Mouse (Mus musculus): Measurements from ENCODE around the gene Grm4. TPM values are rescaled to one million over a fixed set of nuclear protein-coding genes. Genes with fewer than 3 reads are reported as not detected.

Gene Grm4
- not detected for polyA plus RNA-seq (2014; fragmentation: Illumina TruSeq; extraction: RNeasy Lipid Tissue Mini Kit (QIAGEN cat#74804); ENCODE audit: low read depth, low replicate concordance)

GRCm38 (mm10) chr17:27521303-27521702 is at the start of gene Grm4:
TSS of gene Grm4 (minus strand) at chr17:27521403.

GRCm38 (mm10) chr17:27565163-27565941 is 44.1 kb upstream of the Grm4 start, which contains the start of gene AI413582:
TSS of gene AI413582 (minus strand) at chr17:27565756.

GRCm38 (mm10) chr17:27556315-27557011 is 35.3 kb upstream of the Grm4 start, which contains the start of gene Hmga1:
TSS of gene Hmga1 (plus strand) at chr17:27556497.

Other genes starting within 250 kb of the Grm4 start
- 17.8 TPM for gene Hmga1, start 35.1 kb upstream of the Grm4 start, polyA plus RNA-seq (2014; fragmentation: Illumina TruSeq; extraction: RNeasy Lipid Tissue Mini Kit (QIAGEN cat#74804); ENCODE audit: low read depth, low replicate concordance)
- gene AI413582, start 44.4 kb upstream of the Grm4 start, polyA plus RNA-seq (2014; fragmentation: Illumina TruSeq; extraction: RNeasy Lipid Tissue Mini Kit (QIAGEN cat#74804); ENCODE audit: low read depth, low replicate concordance) = not detected
- gene Nudt3, start 102.1 kb upstream of the Grm4 start, polyA plus RNA-seq (2014; fragmentation: Illumina TruSeq; extraction: RNeasy Lipid Tissue Mini Kit (QIAGEN cat#74804); ENCODE audit: low read depth, low replicate concordance) = 17.9 TPM
- not detected for gene RPS10-NUDT3, start 113.8 kb upstream of the Grm4 start, polyA plus RNA-seq (2014; fragmentation: Illumina TruSeq; extraction: RNeasy Lipid Tissue Mini Kit (QIAGEN cat#74804); ENCODE audit: low read depth, low replicate concordance)
- gene Rps10, start 115.3 kb upstream of the Grm4 start, polyA plus RNA-seq (2014; fragmentation: Illumina TruSeq; extraction: RNeasy Lipid Tissue Mini Kit (QIAGEN cat#74804); ENCODE audit: low read depth, low replicate concordance) = 46.2 TPM
- gene Pacsin1, start 134.1 kb upstream of the Grm4 start, polyA plus RNA-seq (2014; fragmentation: Illumina TruSeq; extraction: RNeasy Lipid Tissue Mini Kit (QIAGEN cat#74804); ENCODE audit: low read depth, low replicate concordance) = 0.57 TPM
- 3.0 TPM for gene Spdef, start 207.6 kb upstream of the Grm4 start, polyA plus RNA-seq (2014; fragmentation: Illumina TruSeq; extraction: RNeasy Lipid Tissue Mini Kit (QIAGEN cat#74804); ENCODE audit: low read depth, low replicate concordance)

Measured in sigmoid colon, adult 10 weeks (tissue).